Mouse (Mus musculus) hindbrain, embryonic 12.5 days (tissue): ENCODE measurements around the gene D330020A13Rik. TPM values are rescaled to one million over a fixed set of nuclear protein-coding genes. Genes with fewer than 3 reads are reported as not detected.
"Not testable (repeated sequence)": the region's sequence is repeated elsewhere in the genome, so short reads cannot be mapped to it uniquely, and the experiment has no call there.

Source experiments
- ATAC-seq: fragments of 200-750 bp; cut with Nextera tagmentation; 2 replicates; pipeline ENCODE4 v1.8.0; 2017; ENCODE audit warnings: moderate TSS enrichment; ENCODE audit not compliant: low FRiP score
- H3K27ac ChIP-seq: fragments of 300-500 bp; sonication (generic); 2 replicates; pipeline ENCODE4 v1.5.1; 2016; ENCODE audit warnings: mild to moderate bottlenecking
- H3K27me3 ChIP-seq: fragments of 300-500 bp; sonication (generic); 2 replicates; pipeline ENCODE4 v1.6.1; 2016; ENCODE audit warnings: mild to moderate bottlenecking
- H3K36me3 ChIP-seq: fragments of 300-500 bp; sonication (generic); 2 replicates; pipeline ENCODE4 v1.6.1; 2016; ENCODE audit warnings: mild to moderate bottlenecking
- H3K4me1 ChIP-seq: fragments of 300-500 bp; sonication (generic); 2 replicates; pipeline ENCODE4 v1.6.1; 2016
- H3K4me2 ChIP-seq: fragments of 300-500 bp; sonication (generic); replicated peaks from 2 replicates; pipeline ENCODE4 v1.6.1; 2016; ENCODE audit warnings: mild to moderate bottlenecking
- H3K4me3 ChIP-seq: fragments of 300-500 bp; sonication (generic); 2 replicates; pipeline ENCODE4 v1.5.1; 2016; ENCODE audit warnings: mild to moderate bottlenecking
- H3K9ac ChIP-seq: fragments of 300-500 bp; sonication (generic); 2 replicates; pipeline ENCODE4 v1.6.1; 2016; ENCODE audit warnings: mild to moderate bottlenecking, moderate library complexity
- H3K9me3 ChIP-seq: fragments of 300-500 bp; sonication (generic); replicated peaks from 2 replicates; pipeline ENCODE4 v1.6.1; 2016; ENCODE audit warnings: mild to moderate bottlenecking
- WGBS: fragments of 180-500 bp; shearing (Covaris S2); methylation state at CpG from one replicate; pipeline ENCODE4 v1.1.7; 2016; 5-methylcytosine and 5-hydroxymethylcytosine counted together
- polyA plus RNA-seq: library from polyadenylated mRNA; unstranded; fragments of >200 nt; fragmentation: Nextera tagmentation; extraction: Ambion mirVana; gene quantifications from 2 replicates; pipeline ENCODE4 v1.2.1, GENCODE M21; 2016

The D330020A13Rik gene
- polyA plus RNA-seq, 1 experiment from 2014 or later, result 0.81 TPM

GRCm38 (mm10) chr6:120264151-120264550 is 30.0 kb upstream of the D330020A13Rik start:
- no peak for ATAC-seq
- no peaks in the 10 kb centered on the region for H3K27me3 ChIP-seq
- no peak overlapping the region for H3K4me3 ChIP-seq
- no peak overlapping the region for H3K9ac ChIP-seq
- 58% methylated on average over 6 of the region's 6 CpGs for WGBS
- peaks cover 3% of the 10 kb centered on the region; the same call in 1 of the 2 replicates for H3K4me1 ChIP-seq
- H3K36me3 ChIP-seq, result no peaks in the 10 kb centered on the region
- H3K27ac ChIP-seq, result no peak overlapping the region
- no peak overlapping the region for H3K4me2 ChIP-seq
- no peaks in the 10 kb centered on the region for H3K9me3 ChIP-seq

DNA sequence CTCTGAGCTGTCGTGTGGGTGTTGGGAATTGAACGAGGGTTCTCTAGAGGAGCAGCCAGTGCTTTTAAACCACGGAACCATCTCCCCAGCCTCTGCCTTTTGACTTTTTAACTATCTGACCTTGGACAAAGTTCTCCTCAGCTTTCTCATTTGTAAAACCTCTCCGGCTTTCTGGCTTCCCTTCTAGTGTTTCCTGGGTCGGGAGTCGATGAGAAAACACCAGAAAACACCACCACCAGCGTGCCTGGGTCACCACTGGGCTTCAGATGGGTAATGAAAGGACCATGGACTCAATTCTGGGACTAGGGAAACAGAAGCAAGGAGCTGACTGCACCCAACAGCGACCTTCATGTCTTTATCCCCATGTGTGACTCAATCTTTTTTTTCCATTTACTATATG is 20.0 kb upstream of the D330020A13Rik start:
- Histone ChIP-seq H3K4me3 (no peak overlapping the region), H3K4me2 (no peak overlapping the region), H3K36me3 (no peaks in the 10 kb centered on the region), H3K9ac (no peak overlapping the region), H3K27ac (no peak overlapping the region), H3K9me3 (no peaks in the 10 kb centered on the region), H3K27me3 (no peaks in the 10 kb centered on the region), H3K4me1 (no peaks in the 10 kb centered on the region)
- no peak for ATAC-seq
- WGBS, result 85% methylated on average over 8 of the region's 8 CpGs

DNA sequence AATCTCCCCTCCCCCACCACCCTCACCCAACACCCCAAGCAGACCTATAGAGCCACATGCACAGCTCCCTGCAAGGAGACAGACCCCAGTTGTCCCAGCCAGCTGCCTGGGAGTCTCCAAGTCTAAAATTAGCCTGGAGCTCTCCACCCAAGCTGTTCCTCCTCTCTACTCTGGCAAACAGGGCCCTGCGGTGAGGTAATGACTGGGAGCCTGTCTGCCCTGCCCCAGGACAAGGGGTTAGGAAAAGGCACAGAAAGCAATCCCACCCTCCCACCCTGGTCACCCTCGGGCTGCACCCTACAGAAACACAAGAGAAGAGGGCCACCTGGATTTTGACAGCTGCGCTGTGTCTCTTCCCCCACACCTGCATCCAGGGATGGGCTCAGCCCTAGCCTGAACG is 19.3 kb upstream of the D330020A13Rik start:
- 61% methylated on average over 4 of the region's 4 CpGs for WGBS
- Histone ChIP-seq H3K9ac (no peak overlapping the region), H3K4me1 (no peaks in the 10 kb centered on the region), H3K9me3 (no peaks in the 10 kb centered on the region), H3K27ac (no peak overlapping the region), H3K4me2 (no peak overlapping the region), H3K4me3 (no peak overlapping the region), H3K27me3 (no peaks in the 10 kb centered on the region), H3K36me3 (no peaks in the 10 kb centered on the region)
- no peak for ATAC-seq

GRCm38 (mm10) chr6:120275301-120275700 is 18.9 kb upstream of the D330020A13Rik start:
- Histone ChIP-seq H3K27me3 (no peaks in the 10 kb centered on the region), H3K9me3 (no peaks in the 10 kb centered on the region), H3K27ac (no peak overlapping the region), H3K9ac (no peak overlapping the region), H3K4me1 (no peaks in the 10 kb centered on the region), H3K4me2 (no peak overlapping the region), H3K36me3 (no peaks in the 10 kb centered on the region), H3K4me3 (no peak overlapping the region)
- 64% methylated on average over 6 of the region's 6 CpGs for WGBS
- no peak for ATAC-seq

DNA sequence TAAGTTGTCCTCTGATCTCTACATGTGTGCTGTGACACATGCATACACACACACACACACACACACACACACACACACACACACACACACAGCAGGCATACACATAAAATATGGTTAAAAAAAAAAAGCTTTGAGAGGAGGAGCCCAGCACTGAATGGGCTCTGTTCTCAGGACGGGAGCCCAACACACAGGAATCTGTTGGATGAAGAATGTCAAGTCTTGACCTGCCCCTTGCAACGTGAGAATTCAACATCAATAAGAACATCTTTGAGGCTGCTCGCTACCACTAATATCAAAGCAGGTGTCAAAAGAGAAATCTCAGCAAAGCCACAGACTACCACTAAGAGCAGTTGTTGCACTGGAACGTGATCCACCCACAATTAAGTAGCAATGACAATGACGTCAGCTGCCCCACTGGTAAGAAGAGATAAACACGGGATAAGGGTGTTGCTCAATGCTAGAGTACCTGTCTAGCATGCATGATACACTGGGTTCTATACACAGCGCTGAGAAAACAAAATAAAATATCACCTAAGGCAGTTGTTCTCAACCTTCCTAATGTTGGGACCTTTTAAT is 17.2 kb upstream of the D330020A13Rik start:
- WGBS, result 83% methylated on average over 7 of the region's 7 CpGs
- Histone ChIP-seq H3K27me3 (no peaks in the 10 kb centered on the region), H3K4me3 (no peak overlapping the region), H3K4me1 (no peaks in the 10 kb centered on the region), H3K4me2 (no peak overlapping the region), H3K9me3 (no peaks in the 10 kb centered on the region), H3K27ac (no peak overlapping the region), H3K9ac (no peak overlapping the region), H3K36me3 (no peaks in the 10 kb centered on the region)
- ATAC-seq, result no peak

GRCm38 (mm10) chr6:120287279-120287678 is 6.9 kb upstream of the D330020A13Rik start:
- H3K9ac ChIP-seq, result no peak overlapping the region
- H3K4me2 ChIP-seq, result no peak overlapping the region
- ATAC-seq, result no peak
- no peak overlapping the region for H3K4me3 ChIP-seq
- WGBS, result 83% methylated on average over 9 of the region's 9 CpGs
- no peaks in the 10 kb centered on the region for H3K9me3 ChIP-seq
- H3K27me3 ChIP-seq, result 0 out of 2 replicates have a peak, but pooled peaks cover under 1% of the 10 kb centered on the region
- no peak overlapping the region for H3K27ac ChIP-seq
- H3K4me1 ChIP-seq, result no peaks in the 10 kb centered on the region
- no peaks in the 10 kb centered on the region for H3K36me3 ChIP-seq

DNA sequence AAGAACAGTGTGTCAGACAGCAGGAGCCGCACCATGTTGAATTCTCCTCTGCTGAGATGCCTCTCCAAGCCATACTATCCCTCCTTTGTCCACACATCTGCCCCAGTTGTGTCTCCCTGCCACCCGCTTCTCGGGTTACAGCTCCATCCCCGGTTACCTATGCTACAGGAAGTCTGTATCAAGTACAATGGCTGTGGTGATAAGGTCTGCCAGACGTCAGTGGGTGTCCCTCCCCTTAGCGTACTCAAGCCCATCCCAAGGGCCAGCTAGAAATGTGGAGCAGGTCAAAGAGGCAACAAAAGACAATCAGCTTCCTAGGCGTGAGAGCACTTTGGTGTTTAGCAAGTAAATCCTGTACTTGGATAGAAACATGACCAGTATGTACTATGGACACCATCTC is 5.6 kb upstream of the D330020A13Rik start:
- ATAC-seq, result no peak
- no peak overlapping the region for H3K27ac ChIP-seq
- H3K4me1 ChIP-seq, result no peaks in the 10 kb centered on the region
- peaks cover 13% of the 10 kb centered on the region for H3K27me3 ChIP-seq
- H3K4me3 ChIP-seq, result no peak overlapping the region
- no peaks in the 10 kb centered on the region for H3K36me3 ChIP-seq
- 50% methylated on average over 7 of the region's 7 CpGs for WGBS
- H3K4me2 ChIP-seq, result no peak overlapping the region
- H3K9ac ChIP-seq, result no peak overlapping the region
- no peaks in the 10 kb centered on the region for H3K9me3 ChIP-seq

GRCm38 (mm10) chr6:120289430-120289829 is 4.7 kb upstream of the D330020A13Rik start:
- Histone ChIP-seq H3K27ac (no peak overlapping the region), H3K4me3 (no peak overlapping the region), H3K4me2 (no peak overlapping the region), H3K9ac (no peak overlapping the region), H3K36me3 (no peaks in the 10 kb centered on the region), H3K9me3 (no peaks in the 10 kb centered on the region), H3K4me1 (peaks cover 4% of the 10 kb centered on the region; the same call in 1 of the 2 replicates), H3K27me3 (peaks cover 22% of the 10 kb centered on the region)
- 83% methylated on average over 4 of the region's 4 CpGs for WGBS
- ATAC-seq, result no peak

DNA sequence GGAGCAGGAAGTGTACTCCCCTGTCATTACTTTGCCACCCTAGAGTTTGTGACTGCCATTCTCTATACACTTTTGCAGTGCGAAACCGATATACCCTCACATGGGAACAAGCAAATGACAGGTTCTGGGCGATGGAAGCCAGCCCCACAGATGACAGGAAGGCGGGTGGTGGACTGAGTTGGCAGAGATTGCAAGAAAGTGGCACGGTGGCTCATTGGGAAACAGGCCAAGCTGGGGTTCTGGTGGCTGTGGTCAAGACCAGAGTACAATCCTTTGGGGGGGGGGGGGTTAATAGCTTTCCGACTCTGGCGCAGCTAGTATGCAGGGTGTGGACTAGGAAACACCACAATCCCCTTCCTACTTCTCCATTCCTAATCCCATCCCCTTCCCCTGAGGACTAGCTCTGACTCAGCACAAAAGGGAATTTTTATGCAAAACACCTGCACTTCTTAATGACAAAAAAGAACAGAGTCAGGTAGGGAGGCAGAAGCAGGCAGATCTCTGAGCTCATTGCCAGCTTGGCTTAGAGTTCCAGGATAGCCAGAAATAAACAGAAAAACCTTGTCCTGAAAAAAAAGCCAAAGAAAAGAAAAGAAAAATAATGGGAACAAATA is 2.7 kb upstream of the D330020A13Rik start:
- Histone ChIP-seq H3K9ac (no peak overlapping the region), H3K4me3 (no peak overlapping the region), H3K4me2 (no peak overlapping the region), H3K36me3 (no peaks in the 10 kb centered on the region), H3K27me3 (peaks cover 39% of the 10 kb centered on the region), H3K27ac (no peak overlapping the region), H3K4me1 (peaks cover 7% of the 10 kb centered on the region), H3K9me3 (no peaks in the 10 kb centered on the region)
- 89% methylated on average over 7 of the region's 7 CpGs for WGBS
- ATAC-seq, result no peak

- WGBS, result under 1% methylated on average over 16 of the region's 16 CpGs
- Histone ChIP-seq H3K4me1 (peaks cover 7% of the 10 kb centered on the region), H3K4me2 (peak overlapping the region; percentile 99), H3K36me3 (no peaks in the 10 kb centered on the region), H3K4me3 (peak overlapping the region; percentile 74), H3K27ac (no peak overlapping the region), H3K9me3 (no peaks in the 10 kb centered on the region), H3K9ac (peak overlapping the region; percentile 69), H3K27me3 (peaks cover 39% of the 10 kb centered on the region)
- peak; percentile 63 for ATAC-seq
Measured at GRCm38 (mm10) chr6:120294785-120295133, 595 bp downstream of the D330020A13Rik start.

- not testable (repeated sequence) for H3K9ac ChIP-seq, H3K9me3 ChIP-seq, H3K27ac ChIP-seq, H3K36me3 ChIP-seq, H3K4me3 ChIP-seq, H3K4me2 ChIP-seq, H3K4me1 ChIP-seq, ATAC-seq
- 96% methylated on average over 2 of the region's 2 CpGs for WGBS
- H3K27me3 ChIP-seq, result peaks cover 39% of the 10 kb centered on the region
Measured at GRCm38 (mm10) chr6:120296589-120296988, 2.4 kb downstream of the D330020A13Rik start.

DNA sequence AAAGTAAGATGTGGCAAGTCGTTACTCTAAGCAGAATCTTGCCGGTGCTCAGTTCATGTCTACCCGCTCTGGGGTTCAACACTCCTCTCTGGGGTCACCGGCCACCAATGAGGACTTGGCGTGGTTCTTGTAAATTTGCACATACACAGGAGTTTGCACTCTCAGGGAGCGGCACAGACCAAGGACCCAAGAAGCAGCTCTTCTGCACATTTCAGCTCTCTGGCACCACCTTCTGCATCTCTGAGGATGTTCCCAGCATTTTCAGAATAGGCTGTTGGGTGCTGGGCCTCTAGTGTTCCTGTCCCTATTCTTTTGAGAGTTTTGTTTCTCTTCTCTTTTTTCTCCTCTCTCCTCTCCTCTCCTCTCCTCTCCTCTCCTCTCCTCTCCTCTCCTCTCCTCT is 7.0 kb downstream of the D330020A13Rik start:
- WGBS, result 29% methylated on average over 6 of the region's 6 CpGs
- Histone ChIP-seq H3K9ac (no peak overlapping the region), H3K27me3 (peaks cover under 1% of the 10 kb centered on the region), H3K4me2 (no peak overlapping the region; the same call in 1 of the 2 replicates), H3K27ac (no peak overlapping the region), H3K36me3 (no peaks in the 10 kb centered on the region), H3K9me3 (no peaks in the 10 kb centered on the region), H3K4me3 (no peak overlapping the region), H3K4me1 (no peaks in the 10 kb centered on the region)
- no peak for ATAC-seq

- no peak overlapping the region for H3K9ac ChIP-seq
- no peak for ATAC-seq
- H3K27ac ChIP-seq, result 0 out of 2 replicates have a peak overlapping the region, but pooled peaks have one; percentile 6
- no peaks in the 10 kb centered on the region for H3K4me1 ChIP-seq
- peak overlapping the region; percentile 33 for H3K4me2 ChIP-seq
- H3K36me3 ChIP-seq, result no peaks in the 10 kb centered on the region
- H3K27me3 ChIP-seq, result no peaks in the 10 kb centered on the region; the same call in 1 of the 2 replicates
- H3K9me3 ChIP-seq, result no peaks in the 10 kb centered on the region
- 31% methylated on average over 16 of the region's 16 CpGs for WGBS
- H3K4me3 ChIP-seq, result no peak overlapping the region
Measured at GRCm38 (mm10) chr6:120302755-120303316, 8.7 kb downstream of the D330020A13Rik start.
